ENCODE assay signal across 21 mouse cellular contexts in genomic region chr13:97500155-97500554, GRCm38 (mm10).
A peak's percentile ranks its signal among the peaks of the same experiment; 100 is the strongest.
DNase-seq lines count a peak whose midpoint lies in the region; ATAC-seq and TF ChIP-seq lines count a peak whose summit lies in the region.
"Had no signal": no experiment of that assay in that cellular context is flagged by ENCODE, and none has a peak within 500 bp of the region (broad histone marks: within the 10 kb centered on the region; RNA-seq: fewer than 3 reads in every experiment).

No protein-coding gene starts in this region.

- H3K4me2 ChIP-seq in forebrain, embryonic 14.5 days (ENCODE audit: low read length), result no peak overlapping the region
- no peak overlapping the region for H3K4me2 ChIP-seq in forebrain, embryonic 13.5 days
- no peak overlapping the region for H3K4me2 ChIP-seq in forebrain, postnatal 0 days (ENCODE audit: low read depth)
- H3K4me2 ChIP-seq in forebrain, embryonic 15.5 days (replicated peaks), result no peak overlapping the region
- H3K4me2 ChIP-seq: embryonic facial prominence, embryonic 13.5 days; embryonic facial prominence, embryonic 15.5 days had no signal

- 86% methylated on average over 8 of the region's 8 CpGs for WGBS in forebrain, embryonic 14.5 days
- 91% methylated on average over 8 of the region's 8 CpGs for WGBS in forebrain, embryonic 13.5 days
- WGBS in forebrain, postnatal 0 days, result 70% methylated on average over 8 of the region's 8 CpGs
- 79% methylated on average over 8 of the region's 8 CpGs for WGBS in forebrain, embryonic 15.5 days

- TF ChIP-seq CTCF in forebrain, postnatal 0 days (IDR thresholded peaks at IDR 0.05; ENCODE audit: low read depth), result no peak
- no peak for TF ChIP-seq CTCF in brain, embryonic 14.5 days (IDR thresholded peaks at IDR 0.05; ENCODE audit: borderline replicate concordance, extremely low read depth, insufficient read depth, insufficient read length)

- DNase-seq in forebrain, embryonic 14.5 days (ENCODE audit: low spot score), result peak; percentile 67
- peak; percentile 50 for DNase-seq in forebrain, postnatal 0 days
- DNase-seq in R1 (ENCODE audit: low read depth, low spot score), result peak; percentile 49
- peak; percentile 71 for DNase-seq in brain, embryonic 14.5 days (ENCODE audit: low read depth)
- DNase-seq in urinary bladder, postnatal 25 days (ENCODE audit: low spot score), result no peak
- DNase-seq: adrenal gland, adult 8-10 months; adrenal gland, postnatal 14 days; adrenal gland, postnatal 36 days; cerebellum, adult 11 months; cerebellum, adult 18-20 months; cerebellum, adult 8-10 months; cerebellum, adult 9-11 months; cerebellum, postnatal 14 days; cerebellum, postnatal 36 days; embryo, embryonic 11 days had no signal

- no peak overlapping the region for H3K9ac ChIP-seq in forebrain, embryonic 14.5 days (ENCODE audit: low read length)
- no peak overlapping the region for H3K9ac ChIP-seq in forebrain, embryonic 13.5 days
- H3K9ac ChIP-seq in forebrain, postnatal 0 days, result no peak overlapping the region
- no peak overlapping the region for H3K9ac ChIP-seq in forebrain, embryonic 15.5 days (replicated peaks)
- H3K9ac ChIP-seq: embryonic facial prominence, embryonic 13.5 days; embryonic facial prominence, embryonic 15.5 days had no signal

- H3K4me1 ChIP-seq in forebrain, embryonic 14.5 days (ENCODE audit: control insufficient read depth, insufficient read depth, low read length), result no peaks in the 10 kb centered on the region
- H3K4me1 ChIP-seq in forebrain, embryonic 13.5 days, result no peaks in the 10 kb centered on the region
- H3K4me1 ChIP-seq in forebrain, postnatal 0 days (ENCODE audit: insufficient read depth), result no peaks in the 10 kb centered on the region
- 0 out of 2 replicates have a peak, but pooled peaks cover 6% of the 10 kb centered on the region for H3K4me1 ChIP-seq in forebrain, embryonic 15.5 days
- H3K4me1 ChIP-seq: embryonic facial prominence, embryonic 15.5 days had no signal

- H3K27me3 ChIP-seq in forebrain, embryonic 14.5 days (replicated peaks; ENCODE audit: control insufficient read depth, insufficient read depth, low read length), result no peaks in the 10 kb centered on the region
- H3K27me3 ChIP-seq in forebrain, embryonic 13.5 days, result no peaks in the 10 kb centered on the region
- no peaks in the 10 kb centered on the region for H3K27me3 ChIP-seq in forebrain, postnatal 0 days (ENCODE audit: insufficient read depth, low read length)
- no peaks in the 10 kb centered on the region for H3K27me3 ChIP-seq in forebrain, embryonic 15.5 days
- H3K27me3 ChIP-seq: embryonic facial prominence, embryonic 13.5 days; embryonic facial prominence, embryonic 15.5 days had no signal

- no peak overlapping the region for H3K27ac ChIP-seq in forebrain, embryonic 14.5 days (ENCODE audit: low read depth, low read length)
- H3K27ac ChIP-seq in forebrain, embryonic 13.5 days, result no peak overlapping the region
- no peak overlapping the region for H3K27ac ChIP-seq in forebrain, postnatal 0 days (ENCODE audit: low read depth, low read length)
- no peak overlapping the region for H3K27ac ChIP-seq in forebrain, embryonic 15.5 days (replicated peaks)
- H3K27ac ChIP-seq: embryonic facial prominence, embryonic 13.5 days; embryonic facial prominence, embryonic 15.5 days had no signal

- no peaks in the 10 kb centered on the region for H3K36me3 ChIP-seq in forebrain, embryonic 14.5 days (ENCODE audit: control insufficient read depth, insufficient read depth, low read length)
- H3K36me3 ChIP-seq in forebrain, embryonic 13.5 days (ENCODE audit: poor library complexity, severe bottlenecking), result no peaks in the 10 kb centered on the region
- H3K36me3 ChIP-seq in forebrain, postnatal 0 days (ENCODE audit: insufficient read depth), result no peaks in the 10 kb centered on the region
- H3K36me3 ChIP-seq in forebrain, embryonic 15.5 days, result no peaks in the 10 kb centered on the region
- H3K36me3 ChIP-seq: embryonic facial prominence, embryonic 13.5 days; embryonic facial prominence, embryonic 15.5 days had no signal

- ATAC-seq in forebrain, embryonic 14.5 days, result peak; percentile 20; the same call in 1 of the 2 replicates
- no peak for ATAC-seq in forebrain, embryonic 13.5 days
- ATAC-seq in forebrain, postnatal 0 days, result 0 out of 2 replicates have a peak, but pooled peaks have one; percentile 10
- no peak for ATAC-seq in forebrain, embryonic 15.5 days (replicated peaks)
- ATAC-seq in erythroblast, adult 5-6 weeks (replicated peaks; ENCODE audit: low FRiP score, poor library complexity, severe bottlenecking), result no peak
- ATAC-seq: activated CD4-positive, CD25-positive, alpha-beta regulatory T cell, adult 4 months had no signal

- no peak for TF ChIP-seq POLR2A in brain, embryonic 14.5 days (IDR thresholded peaks at IDR 0.05; ENCODE audit: borderline replicate concordance, extremely low read depth, insufficient read depth, insufficient read length, poor library complexity, severe bottlenecking)

- H3K4me3 ChIP-seq in forebrain, embryonic 14.5 days (ENCODE audit: low read depth, low read length), result no peak overlapping the region
- H3K4me3 ChIP-seq in forebrain, embryonic 13.5 days, result no peak overlapping the region
- H3K4me3 ChIP-seq in forebrain, postnatal 0 days (ENCODE audit: low read depth, low read length), result no peak overlapping the region
- H3K4me3 ChIP-seq in forebrain, embryonic 15.5 days, result no peak overlapping the region
- H3K4me3 ChIP-seq: embryonic facial prominence, embryonic 13.5 days; embryonic facial prominence, embryonic 15.5 days had no signal

- no peaks in the 10 kb centered on the region for H3K9me3 ChIP-seq in forebrain, embryonic 14.5 days (replicated peaks; ENCODE audit: control insufficient read depth, low read length)
- no peaks in the 10 kb centered on the region for H3K9me3 ChIP-seq in forebrain, embryonic 13.5 days (replicated peaks)
- H3K9me3 ChIP-seq in forebrain, postnatal 0 days (ENCODE audit: low read length), result no peaks in the 10 kb centered on the region
- no peaks in the 10 kb centered on the region for H3K9me3 ChIP-seq in forebrain, embryonic 15.5 days
- H3K9me3 ChIP-seq: embryonic facial prominence, embryonic 13.5 days; embryonic facial prominence, embryonic 15.5 days had no signal

Comparison
In these comparisons a context has a peak if more than half of its experiments do, and no peak if none do; other contexts are left out.
1. ATAC-seq: peak in forebrain, embryonic 14.5 days (single experiment) and forebrain, postnatal 0 days (single experiment); none in forebrain, embryonic 13.5 days (single experiment), forebrain, embryonic 15.5 days (single experiment) and erythroblast, adult 5-6 weeks (single experiment).